Mouse (Mus musculus): Measurements from ENCODE around the gene Clps.
"Not testable (repeated sequence)": the region's sequence is repeated elsewhere in the genome, so short reads cannot be mapped to it uniquely, and the experiment has no call there.

Gene Clps

DNA sequence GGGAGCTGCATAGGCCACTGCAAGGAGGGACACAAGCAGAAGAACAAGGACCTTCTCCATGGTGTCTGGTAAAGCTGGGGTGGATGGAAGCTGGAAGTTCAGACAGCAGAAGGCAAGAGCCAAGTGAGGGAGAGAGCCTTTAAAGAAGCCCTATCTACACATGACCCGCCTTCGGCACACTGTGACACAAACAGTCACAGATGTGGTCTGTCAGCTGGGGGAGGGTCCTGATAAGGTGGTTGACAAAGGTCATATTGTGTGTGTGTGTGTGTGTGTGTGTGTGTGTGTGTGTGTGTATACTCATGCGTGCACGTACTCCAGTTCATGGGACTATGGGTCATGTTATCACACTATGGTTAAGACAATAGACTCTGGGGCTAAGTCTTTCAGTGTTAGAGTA, at the start of gene Clps:
Clps (minus strand) TSS at position 169 of the 400 bp plus-strand sequence.
- no peak for DNase-seq (ENCODE audit: low spot score in 2 of 2)

DNA sequence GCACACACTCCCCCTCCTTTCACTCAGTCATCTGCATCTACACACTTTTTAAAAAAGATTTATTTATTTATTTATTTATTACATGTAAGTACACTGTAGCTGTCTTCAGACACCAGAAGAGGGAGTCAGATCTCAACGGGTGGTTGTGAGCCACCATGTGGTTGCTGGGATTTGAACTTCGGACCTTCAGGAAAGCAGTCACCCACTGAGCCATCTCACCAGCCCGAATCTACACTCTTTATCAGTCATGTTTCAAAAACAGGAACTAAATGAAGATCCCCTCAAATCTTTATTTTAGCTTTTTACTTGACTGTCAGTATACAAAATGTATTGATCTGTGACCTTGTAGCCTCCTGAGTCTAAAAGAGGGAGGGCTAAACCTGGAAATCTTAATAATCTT, 49.0 kb upstream of the Clps start:
- no peak for DNase-seq (ENCODE audit: low spot score in 2 of 2)

DNA sequence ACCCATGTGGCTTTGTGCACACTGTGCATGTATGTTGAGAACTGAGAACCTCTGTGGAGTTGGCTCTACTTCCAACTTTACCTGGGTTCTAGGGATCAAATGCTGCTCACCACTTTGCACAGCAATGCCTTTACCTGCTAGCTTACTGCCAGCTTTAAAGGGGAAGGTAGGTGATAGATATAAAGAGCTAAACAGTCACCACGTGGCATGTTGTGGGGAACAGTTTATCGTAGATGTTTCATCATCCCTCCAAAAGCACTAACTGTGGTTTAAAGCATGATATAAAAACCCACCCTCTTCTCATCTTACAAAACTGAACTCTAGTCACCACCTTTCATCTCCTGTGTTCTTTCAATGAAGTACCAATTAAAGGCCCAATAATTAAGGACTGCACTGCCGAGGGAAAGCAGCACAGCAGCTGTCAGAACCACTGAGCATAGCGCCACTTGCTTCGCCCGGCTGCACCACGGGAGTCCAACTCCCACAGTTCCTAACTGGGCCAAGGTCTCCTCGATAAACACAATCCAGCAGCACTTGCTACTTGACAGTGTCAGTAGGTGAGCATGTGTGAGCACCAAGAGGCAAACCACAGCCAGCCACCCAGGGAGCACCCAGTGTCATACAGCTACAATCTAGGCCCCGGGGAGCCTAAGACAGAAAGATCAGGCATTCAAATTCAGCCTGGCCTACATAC, 41.1 kb upstream of the Clps start:
- DNase-seq (ENCODE audit: low spot score in 2 of 2): no peak

DNA sequence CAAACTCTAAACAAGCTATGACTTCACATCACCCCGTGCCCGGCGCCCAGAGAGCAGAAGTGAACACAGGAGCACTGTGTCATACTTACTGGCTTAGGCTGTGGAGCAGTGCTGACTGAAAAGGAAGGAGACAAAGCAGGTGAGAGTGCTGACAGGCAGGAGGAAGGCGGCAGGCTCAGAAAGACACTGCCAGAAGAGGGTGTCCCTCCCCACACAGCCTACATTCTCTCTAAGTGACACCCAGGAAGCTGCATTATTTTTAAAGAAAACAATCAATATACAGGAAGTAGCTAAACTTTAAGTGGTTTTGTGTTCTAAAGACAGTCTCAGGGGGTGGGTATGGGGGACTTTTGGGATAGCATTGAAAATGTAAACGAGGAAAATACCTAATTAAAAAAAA, 40.2 kb upstream of the Clps start:
- DNase-seq (ENCODE audit: low spot score in 2 of 2): no peak

DNA sequence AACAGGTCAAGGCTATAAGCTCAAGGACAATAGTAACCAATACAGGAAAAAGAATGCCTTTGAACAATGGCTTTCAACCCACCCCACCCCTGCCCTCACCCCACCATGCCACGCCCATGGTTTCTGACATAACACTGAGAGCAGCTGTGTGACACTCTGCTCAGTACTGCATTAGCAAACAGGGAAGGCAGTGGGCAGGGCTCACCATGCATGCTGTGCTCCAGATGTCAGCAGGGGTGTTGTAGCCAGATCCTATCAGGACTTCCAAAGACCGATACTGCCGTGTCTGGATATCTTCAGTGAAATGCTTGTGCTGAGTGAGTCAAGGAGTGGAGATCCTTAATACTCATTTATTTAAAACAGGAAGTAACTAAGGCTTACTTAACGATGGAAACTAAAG, 33.4 kb upstream of the Clps start:
- no peak for DNase-seq (ENCODE audit: low spot score in 2 of 2)

DNA sequence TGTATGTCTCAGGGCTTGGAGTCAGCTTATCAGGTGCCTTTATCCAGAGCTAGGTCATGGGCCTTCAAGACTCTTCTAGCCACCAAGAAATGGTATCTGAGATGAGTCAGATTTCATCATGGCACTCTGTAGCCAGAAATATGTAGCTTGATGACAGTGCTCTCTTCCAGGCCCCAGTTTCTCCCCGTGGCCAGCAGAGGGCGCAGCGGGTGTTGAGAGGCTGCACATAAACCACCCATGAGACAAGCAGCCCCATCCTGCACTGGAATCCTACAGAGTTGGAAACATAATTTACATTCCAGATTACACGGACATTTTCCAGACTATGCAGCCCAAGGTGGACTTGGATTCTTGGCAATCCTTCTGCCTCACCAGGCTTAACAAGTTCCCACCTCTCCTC, 32.4 kb upstream of the Clps start:
- peak; percentile 52 to 78 for DNase-seq (ENCODE audit: low spot score in 2 of 2)

DNA sequence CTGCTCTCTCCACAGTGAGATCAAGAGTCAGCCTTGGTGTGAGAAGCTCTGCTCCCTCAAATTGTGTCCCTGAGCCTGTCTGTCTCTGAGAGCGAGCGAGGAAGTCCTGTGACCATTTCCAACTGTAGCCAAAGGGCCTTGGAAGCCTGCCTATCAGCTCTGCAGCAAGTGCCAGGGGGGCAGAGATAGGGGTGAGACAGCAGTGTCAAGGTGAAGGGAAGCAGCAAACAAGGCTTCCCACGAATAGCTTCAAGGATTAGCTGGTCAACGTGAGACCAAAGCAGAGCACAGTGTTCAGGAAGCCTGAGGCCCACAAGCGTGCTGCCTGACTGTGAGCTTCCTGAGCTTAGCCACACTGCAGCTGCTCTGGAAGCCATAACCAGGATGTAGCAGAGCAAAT, 30.9 kb upstream of the Clps start:
- DNase-seq (ENCODE audit: low spot score in 2 of 2): no peak

DNA sequence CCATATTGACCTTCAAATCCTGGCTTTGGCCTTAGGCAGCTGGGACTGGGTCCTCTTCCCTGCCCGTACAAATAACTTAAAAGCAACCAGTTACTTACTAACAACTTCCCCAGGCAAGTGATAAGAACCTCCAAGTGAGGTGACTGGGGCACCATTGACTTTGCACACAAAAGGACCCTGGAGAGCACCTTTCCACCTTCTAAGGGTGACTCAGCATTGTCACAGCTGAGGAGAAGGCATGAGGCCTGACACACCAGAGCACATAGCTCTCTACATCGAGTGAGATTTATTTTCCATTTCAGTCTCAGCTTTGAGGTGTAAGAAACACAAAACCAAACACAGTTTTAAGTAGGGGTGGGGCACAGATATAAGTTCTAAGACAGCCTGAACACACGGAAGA, 30.0 kb upstream of the Clps start:
- no peak for DNase-seq (ENCODE audit: low spot score in 2 of 2)

DNA sequence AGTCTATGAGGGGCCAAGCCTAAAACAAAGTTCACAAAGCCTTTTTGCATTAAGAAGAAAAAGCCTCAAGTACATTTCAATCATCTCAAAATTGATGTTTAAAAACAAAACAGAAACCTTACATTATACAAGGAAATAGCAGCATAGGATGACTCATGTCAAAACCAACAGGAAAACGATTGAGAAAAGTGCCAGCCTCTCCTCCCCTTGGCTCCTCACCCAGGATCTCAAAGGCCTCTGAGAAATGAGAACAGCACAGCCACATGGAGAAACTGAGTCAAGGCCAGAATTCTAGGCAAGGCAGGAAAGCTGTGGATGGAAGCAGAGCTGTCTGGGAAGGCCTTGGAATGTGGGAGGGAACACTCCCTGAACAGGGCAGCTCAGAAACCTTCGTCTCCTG, 28.0 kb upstream of the Clps start:
- no peak for DNase-seq (ENCODE audit: low spot score in 2 of 2)

DNA sequence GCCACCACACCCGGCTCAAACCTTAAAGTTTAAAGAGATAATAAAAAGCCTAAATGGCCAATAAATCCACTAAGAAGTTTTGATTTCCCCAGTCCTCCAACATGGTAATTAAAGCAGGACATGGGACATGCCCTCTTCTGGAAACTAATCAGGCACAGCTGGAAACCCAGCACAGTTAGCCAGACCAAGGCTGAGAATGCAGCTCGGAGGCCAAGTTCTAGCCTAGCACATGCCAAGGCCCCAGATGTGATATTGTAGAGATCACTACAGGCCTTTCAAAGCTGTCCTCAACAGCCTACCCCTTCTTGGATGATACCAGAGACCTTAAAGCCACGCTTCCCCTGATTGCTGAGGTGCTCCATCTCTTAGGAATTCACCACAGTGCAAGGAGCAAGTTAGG, 25.9 kb upstream of the Clps start:
- no peak for DNase-seq (ENCODE audit: low spot score in 2 of 2)

DNA sequence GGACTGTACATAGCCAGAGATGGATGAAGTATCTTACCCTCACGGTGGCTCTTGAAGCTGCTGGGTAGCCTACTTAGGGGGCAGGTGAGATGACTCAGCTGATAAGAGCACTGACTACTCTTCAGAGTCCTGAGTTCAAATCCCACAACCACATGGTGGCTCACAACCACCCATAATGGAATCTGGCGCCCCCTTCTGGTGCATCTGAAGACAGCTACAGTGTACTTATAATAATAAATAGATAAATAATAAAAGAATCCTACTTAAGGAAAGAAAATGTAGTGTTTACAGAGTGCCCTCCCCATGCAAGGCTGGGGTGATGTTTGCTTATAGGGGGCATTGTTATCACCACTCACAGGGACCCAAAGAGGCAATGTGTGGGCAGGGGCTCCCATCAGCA, 20.5 kb upstream of the Clps start:
- DNase-seq (ENCODE audit: low spot score in 2 of 2): no peak

DNA sequence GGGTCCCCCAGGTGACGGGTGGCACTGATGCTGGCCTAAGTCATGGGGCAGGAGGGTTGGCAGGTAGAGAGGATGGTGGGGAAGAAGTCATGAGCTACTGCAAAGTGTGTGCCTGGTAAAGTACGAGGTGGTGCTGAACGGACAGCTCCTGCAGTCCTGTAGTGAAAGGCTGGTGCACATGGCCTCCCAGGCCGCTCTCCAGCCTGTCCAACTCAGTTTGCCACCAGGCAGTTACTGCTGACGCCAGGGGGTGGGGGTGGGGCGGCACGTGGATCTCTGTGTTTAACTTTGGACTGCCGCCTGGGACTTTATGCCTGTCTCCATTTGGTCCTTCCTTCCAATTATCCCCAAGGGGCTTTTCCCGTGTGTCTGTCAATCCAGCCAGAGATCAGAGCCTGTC, 19.8 kb upstream of the Clps start:
- DNase-seq (ENCODE audit: low spot score in 2 of 2): peak in 1 of 2 experiments; percentile 26

DNA sequence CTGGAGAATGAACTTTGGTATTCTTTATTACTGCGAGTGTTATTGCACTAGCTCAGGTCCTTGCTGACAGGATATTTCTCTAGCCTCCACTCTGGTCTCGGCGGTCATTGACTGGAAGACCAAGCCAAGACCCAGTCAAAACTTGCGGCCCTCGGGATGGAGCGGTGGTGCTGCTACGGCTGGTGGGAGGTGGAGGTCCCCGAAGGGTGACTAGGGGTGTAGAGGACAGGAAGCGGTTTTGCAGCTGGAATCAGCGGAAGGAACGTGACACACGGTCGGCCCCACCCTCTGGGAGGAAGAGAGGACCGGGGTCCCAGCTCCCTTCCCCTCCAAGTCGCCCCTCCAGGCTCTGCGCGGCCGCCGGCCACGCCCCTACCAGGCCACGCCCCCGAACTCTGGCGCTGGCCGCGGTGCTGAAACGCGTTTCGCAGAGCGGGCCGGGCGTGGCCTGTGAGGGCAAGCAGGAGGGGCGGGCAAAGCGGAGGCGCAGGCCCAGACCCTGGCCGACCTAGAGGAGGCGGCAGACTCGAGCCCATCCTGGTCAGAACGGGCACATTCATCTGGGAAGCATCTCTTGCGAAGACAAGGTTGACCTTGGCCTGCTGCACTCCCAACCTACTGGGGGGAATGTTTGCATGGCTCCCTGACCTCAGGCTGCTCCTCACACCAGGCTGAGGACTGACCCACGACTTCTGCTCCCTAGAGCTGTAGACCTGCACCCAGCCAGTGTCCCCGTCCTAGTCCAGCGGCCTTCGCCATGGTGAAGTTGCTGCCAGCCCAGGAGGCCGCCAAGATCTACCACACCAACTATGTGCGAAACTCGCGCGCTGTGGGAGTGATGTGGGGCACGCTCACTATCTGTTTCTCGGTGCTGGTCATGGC, 14.9 kb upstream of the Clps start, which contains the start of gene Lhfpl5:
Lhfpl5 (plus strand) TSS at position 398 of the 882 bp plus-strand sequence.
- DNase-seq (ENCODE audit: low spot score in 2 of 2): peak in 1 of 2 experiments; percentile 56

DNA sequence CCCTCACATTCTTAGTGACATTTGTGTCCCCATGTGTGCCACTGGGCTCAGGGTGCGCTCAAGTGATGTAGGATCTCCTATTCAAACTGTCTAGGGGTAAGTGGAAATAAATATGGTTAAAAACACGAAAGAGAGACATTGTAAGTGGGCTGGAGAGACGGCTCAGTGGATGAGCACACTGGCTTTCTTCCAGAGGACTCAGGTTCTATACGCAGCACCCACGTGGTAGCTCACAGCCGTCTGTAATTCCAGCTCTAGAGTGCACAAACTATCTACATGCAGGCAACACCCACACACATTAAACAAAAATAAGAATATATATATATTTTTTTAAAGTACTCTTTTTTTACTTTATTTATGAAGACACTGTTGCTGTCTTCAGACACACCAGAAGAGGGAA, 12.4 kb upstream of the Clps start:
- no peak for DNase-seq (ENCODE audit: low spot score in 2 of 2)

DNA sequence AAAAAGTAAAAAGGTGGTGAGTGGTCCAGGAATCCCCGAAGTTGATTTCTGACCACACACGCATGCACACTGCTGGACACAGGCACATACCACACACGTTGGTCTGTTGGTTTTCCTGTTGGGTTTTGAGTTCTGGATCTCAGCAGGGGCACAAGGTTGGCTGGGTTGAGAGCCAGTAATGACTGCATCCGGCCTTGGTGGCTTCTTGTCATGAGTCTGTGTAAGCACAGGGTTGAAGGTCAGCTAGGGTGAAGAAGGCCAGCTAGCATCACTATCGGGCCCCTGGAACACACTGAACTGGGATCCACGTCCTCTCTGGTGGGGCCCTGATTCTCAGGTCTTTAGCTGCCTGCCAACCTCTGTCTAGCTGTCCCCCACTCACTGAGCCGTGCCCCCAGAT, 12.0 kb upstream of the Clps start:
- no peak for DNase-seq (ENCODE audit: low spot score in 2 of 2)

DNA sequence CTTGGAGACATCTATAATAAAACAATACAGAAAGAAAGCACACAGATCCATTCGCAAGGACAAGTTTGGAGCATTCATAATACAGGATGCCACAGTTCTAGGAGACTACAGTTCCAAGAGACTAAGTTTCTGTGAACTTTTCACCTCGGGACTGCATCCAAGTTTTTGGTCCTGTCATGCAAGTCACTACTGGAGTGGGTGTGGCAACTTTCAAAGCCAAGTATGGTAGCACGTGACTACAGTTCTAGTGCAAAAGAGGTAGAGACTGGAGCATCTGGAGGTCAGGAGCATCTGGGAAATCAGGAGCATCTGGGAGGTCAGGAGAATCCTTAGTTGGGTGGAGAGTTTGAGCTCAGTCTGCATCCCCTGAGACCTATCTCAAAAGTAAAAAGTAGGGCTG, 11.3 kb upstream of the Clps start:
- DNase-seq (ENCODE audit: low spot score in 2 of 2): no peak

DNA sequence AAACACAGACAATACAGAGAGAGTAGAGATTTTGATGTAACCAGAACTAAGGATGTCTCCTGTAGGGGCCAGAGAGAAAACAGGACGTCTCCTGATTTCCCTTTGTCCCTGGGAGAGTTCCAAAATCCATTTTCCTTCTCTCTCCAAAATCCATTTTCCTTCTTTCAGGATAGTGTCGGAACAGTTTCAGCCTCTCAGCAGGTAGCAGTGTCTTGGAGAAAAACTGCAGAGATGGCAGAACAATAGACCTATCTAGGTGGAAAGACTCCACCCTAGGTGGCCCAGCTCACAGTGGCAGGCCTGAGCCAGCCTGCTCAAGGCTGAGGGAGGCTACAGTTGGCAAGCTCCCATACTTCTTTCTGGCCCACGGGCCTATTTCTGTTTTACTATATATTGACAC, 7.0 kb upstream of the Clps start:
- DNase-seq (ENCODE audit: low spot score in 2 of 2): no peak

DNA sequence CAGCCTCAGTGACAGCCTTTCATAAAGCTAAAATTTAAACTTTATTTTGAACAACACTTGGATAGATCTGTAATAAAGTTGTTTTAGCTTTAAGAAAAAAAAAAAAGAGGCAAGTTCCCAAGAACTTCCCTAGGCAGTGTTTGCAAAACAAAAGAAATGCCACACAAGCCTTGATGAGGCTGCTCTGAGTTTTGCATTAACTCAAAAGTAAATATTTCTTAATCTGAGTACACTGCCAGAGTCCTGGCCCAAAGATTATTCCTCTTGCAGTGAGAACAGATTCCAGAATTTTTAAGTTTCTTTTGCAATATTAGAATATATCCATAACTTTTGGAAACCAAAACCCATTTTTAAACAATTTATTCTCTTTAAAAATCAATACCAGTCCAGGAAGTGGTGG, 4.6 kb upstream of the Clps start:
- DNase-seq (ENCODE audit: low spot score in 2 of 2): no peak

DNA sequence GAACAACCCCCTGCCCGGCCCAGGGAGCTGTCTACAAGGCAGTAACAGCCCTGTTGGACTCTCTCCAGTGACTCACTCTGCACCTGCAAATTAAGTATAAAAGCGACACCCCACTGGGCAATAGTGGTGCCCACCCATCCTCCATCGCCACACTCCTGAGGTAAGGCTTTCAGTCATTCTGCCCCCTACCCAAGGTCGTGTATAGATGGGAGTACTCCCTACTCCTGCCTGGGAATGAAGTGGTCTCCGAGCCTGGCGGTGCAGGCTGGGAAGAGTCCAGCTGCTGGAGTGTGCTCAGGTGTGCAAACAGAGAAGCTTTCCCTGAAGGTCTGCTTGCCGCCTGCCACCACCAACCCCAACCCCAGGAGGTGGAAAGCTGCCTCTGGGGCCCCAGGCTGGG, 1.0 kb upstream of the Clps start:
- no peak for DNase-seq (ENCODE audit: low spot score in 2 of 2)

DNA sequence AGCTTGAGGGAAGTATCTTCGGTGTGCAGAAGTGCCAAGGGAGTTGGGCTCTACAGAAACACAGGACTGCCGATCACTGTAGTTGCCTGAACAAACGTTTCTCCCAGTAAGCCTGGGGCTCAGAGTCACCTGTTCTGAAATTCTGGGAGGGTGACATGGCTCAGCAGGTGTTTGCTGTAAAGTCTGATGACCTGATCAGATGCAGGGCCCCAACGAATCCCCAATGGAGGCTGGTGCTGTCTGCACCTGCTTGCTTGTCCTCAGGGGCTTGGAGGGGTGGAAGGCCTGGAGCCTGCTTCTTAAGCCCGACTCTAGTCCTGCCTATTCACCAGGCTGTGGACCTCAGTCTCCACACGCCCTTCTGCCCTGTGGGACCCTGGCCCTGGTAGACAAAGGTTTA, 2.8 kb downstream of the Clps start:
- no peak for DNase-seq (ENCODE audit: low spot score in 2 of 2)

DNA sequence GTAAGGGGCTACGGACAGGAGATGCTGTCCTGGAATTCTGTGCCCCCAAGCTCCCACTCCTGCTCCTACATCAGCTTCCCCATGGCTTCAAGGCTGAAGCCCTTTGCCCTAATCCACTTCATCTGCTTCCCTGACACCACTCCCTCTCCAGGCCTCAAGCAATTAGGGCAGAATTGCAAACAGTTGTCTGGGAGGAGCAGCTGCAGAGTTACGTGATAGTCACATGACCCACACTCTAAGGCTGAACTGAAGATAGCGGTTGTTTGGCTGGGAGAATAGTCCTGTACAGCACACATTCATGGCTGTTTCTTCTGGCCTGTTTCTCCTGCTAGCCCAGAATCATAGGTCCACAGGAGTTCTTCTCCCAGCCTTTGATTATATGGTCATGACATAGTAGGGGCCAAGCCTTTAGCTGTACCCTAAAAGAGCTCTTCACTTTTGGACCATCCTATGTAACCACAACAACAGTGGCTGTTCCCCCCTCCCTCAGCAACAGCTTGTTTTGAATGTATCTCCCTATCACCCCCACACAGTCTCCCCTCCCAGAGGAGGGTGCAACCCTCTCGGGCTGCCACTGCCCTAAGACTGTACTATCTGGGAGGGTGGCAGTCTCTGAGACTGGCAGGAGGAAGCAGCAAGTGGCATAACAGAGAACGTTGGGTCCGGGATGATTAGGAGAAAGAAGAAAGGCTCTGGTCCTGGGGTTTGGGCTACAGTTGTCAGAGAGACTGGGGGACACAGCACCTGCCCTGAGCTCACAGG, 3.8 kb downstream of the Clps start:
- DNase-seq (ENCODE audit: low spot score in 2 of 2): no peak

DNA sequence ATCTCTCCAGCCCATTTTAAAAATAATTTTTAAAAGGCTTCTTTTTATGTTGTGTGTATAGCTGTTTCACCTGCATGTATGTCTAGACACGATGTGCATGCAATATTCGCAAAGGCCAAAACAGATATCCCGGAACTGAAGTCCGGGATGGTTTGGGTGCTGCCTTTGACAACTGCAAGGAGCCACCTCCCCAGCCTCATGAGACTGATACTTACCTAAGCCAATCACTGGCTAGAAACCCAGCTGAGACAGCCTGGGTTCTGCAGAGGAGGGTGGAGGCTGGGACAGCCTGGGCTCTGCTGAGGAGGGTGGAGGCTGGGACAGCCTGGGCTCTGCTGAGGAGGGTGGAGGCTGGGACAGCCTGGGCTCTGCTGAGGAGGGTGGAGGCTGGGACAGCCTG, 6.5 kb downstream of the Clps start:
- DNase-seq (ENCODE audit: low spot score in 2 of 2): not testable (repeated sequence)

Measured in cerebellum, postnatal 4 days (tissue).